Mouse (Mus musculus) adipocyte (in vitro differentiated cells): ENCODE data around the gene Ttc4.

Experiments used
- DNase-seq: peaks from one replicate; pipeline ENCODE4 v3.0.0-alpha.2; 2016; ENCODE audit warnings: low spot score

Ttc4 gene

GRCm38 (mm10) chr4:106678442-106679118, at the start of gene Ttc4:
Gene Ttc4 (minus strand): TSS chr4:106678944.
- peak; percentile 90 for DNase-seq

GRCm38 (mm10) chr4:106720631-106721030, 41.9 kb upstream of the Ttc4 start:
- DNase-seq, result no peak

GRCm38 (mm10) chr4:106713622-106714021, 34.9 kb upstream of the Ttc4 start:
- no peak for DNase-seq

GRCm38 (mm10) chr4:106708408-106708807, 29.7 kb upstream of the Ttc4 start:
- peak; percentile 76 for DNase-seq

GRCm38 (mm10) chr4:106707957-106708356, 29.2 kb upstream of the Ttc4 start:
- no peak for DNase-seq

- no peak for DNase-seq
These were observed 26.4 kb upstream of the Ttc4 start for GRCm38 (mm10) chr4:106705096-106705665.

GRCm38 (mm10) chr4:106704416-106704815, 25.7 kb upstream of the Ttc4 start:
- DNase-seq, result no peak

- DNase-seq, result no peak
These were observed 25.2 kb upstream of the Ttc4 start for GRCm38 (mm10) chr4:106703956-106704355.

GRCm38 (mm10) chr4:106700798-106701197, 22.1 kb upstream of the Ttc4 start:
- no peak for DNase-seq

GRCm38 (mm10) chr4:106699989-106700388, 21.2 kb upstream of the Ttc4 start:
- peak; percentile 18 for DNase-seq

GRCm38 (mm10) chr4:106693841-106694430, 15.2 kb upstream of the Ttc4 start:
- DNase-seq, result no peak

- DNase-seq, result no peak
These were observed 10.0 kb upstream of the Ttc4 start for GRCm38 (mm10) chr4:106688636-106689296.

- DNase-seq, result no peak
These were observed 2.2 kb upstream of the Ttc4 start for GRCm38 (mm10) chr4:106680955-106681354.

GRCm38 (mm10) chr4:106679152-106679551, 408 bp upstream of the Ttc4 start:
- DNase-seq, result no peak

GRCm38 (mm10) chr4:106676749-106677148, 2.0 kb downstream of the Ttc4 start:
- DNase-seq, result no peak

GRCm38 (mm10) chr4:106666546-106666945, 12.2 kb downstream of the Ttc4 start:
- DNase-seq, result no peak

GRCm38 (mm10) chr4:106665673-106666072, 13.1 kb downstream of the Ttc4 start:
- DNase-seq, result no peak

GRCm38 (mm10) chr4:106665269-106665668, 13.5 kb downstream of the Ttc4 start:
- DNase-seq, result peak; percentile 63

- DNase-seq, result no peak
These were observed 14.0 kb downstream of the Ttc4 start for GRCm38 (mm10) chr4:106664697-106665096.

- no peak for DNase-seq
These were observed 14.7 kb downstream of the Ttc4 start for GRCm38 (mm10) chr4:106663956-106664470.

- no peak for DNase-seq
These were observed 23.1 kb downstream of the Ttc4 start for GRCm38 (mm10) chr4:106655681-106656080.

- no peak for DNase-seq
These were observed 25.7 kb downstream of the Ttc4 start for GRCm38 (mm10) chr4:106653051-106653450.

- DNase-seq, result no peak
These were observed 26.2 kb downstream of the Ttc4 start for GRCm38 (mm10) chr4:106652546-106652945.
